Mouse (Mus musculus) intestine, embryonic 15.5 days (tissue): ENCODE results near the gene Fdxr. TPM values are rescaled to one million over a fixed set of nuclear protein-coding genes. Genes with fewer than 3 reads are reported as not detected.

Experiments used
- ATAC-seq: fragments of 200-750 bp; cut with Nextera tagmentation; 2 replicates; pipeline ENCODE4 v1.8.0; 2017; ENCODE audit warnings: moderate TSS enrichment, moderate library complexity
- H3K27ac ChIP-seq: fragments of 300-500 bp; sonication (generic); 2 replicates; pipeline ENCODE4 v1.5.1; 2015; ENCODE audit warnings: mild to moderate bottlenecking, inconsistent platforms
- H3K27me3 ChIP-seq: fragments of 300-500 bp; sonication (generic); replicated peaks from 2 replicates; pipeline ENCODE4 v1.6.1; 2015; ENCODE audit warnings: inconsistent platforms
- H3K36me3 ChIP-seq: fragments of 300-500 bp; sonication (generic); 2 replicates; pipeline ENCODE4 v1.6.1; 2015; ENCODE audit warnings: inconsistent platforms
- H3K4me1 ChIP-seq: fragments of 300-500 bp; sonication (generic); replicated peaks from 2 replicates; pipeline ENCODE4 v1.6.1; 2015; ENCODE audit warnings: inconsistent platforms
- H3K4me2 ChIP-seq: fragments of 300-500 bp; sonication (generic); replicated peaks from 2 replicates; pipeline ENCODE4 v1.6.1; 2015; ENCODE audit warnings: mild to moderate bottlenecking, inconsistent platforms
- H3K4me3 ChIP-seq: fragments of 300-500 bp; sonication (generic); replicated peaks from 2 replicates; pipeline ENCODE4 v1.5.1; 2015; ENCODE audit warnings: inconsistent platforms
- H3K9ac ChIP-seq: fragments of 300-500 bp; sonication (generic); 2 replicates; pipeline ENCODE4 v1.6.1; 2015; ENCODE audit warnings: inconsistent platforms
- H3K9me3 ChIP-seq: fragments of 300-500 bp; sonication (generic); 2 replicates; pipeline ENCODE4 v1.6.1; 2016; ENCODE audit warnings: inconsistent platforms
- WGBS: fragments of 180-500 bp; shearing (Covaris S2); methylation state at CpG from one replicate; pipeline ENCODE4 v1.1.7; 2015; 5-methylcytosine and 5-hydroxymethylcytosine counted together
- polyA plus RNA-seq: library from polyadenylated mRNA; unstranded; fragments of >200 nt; fragmentation: Nextera tagmentation; extraction: Ambion mirVana; gene quantifications from 2 replicates; pipeline ENCODE4 v1.2.1, GENCODE M21; 2015

Gene Fdxr
- polyA plus RNA-seq, 1 experiment from 2014 or later: 17.2 TPM

DNA sequence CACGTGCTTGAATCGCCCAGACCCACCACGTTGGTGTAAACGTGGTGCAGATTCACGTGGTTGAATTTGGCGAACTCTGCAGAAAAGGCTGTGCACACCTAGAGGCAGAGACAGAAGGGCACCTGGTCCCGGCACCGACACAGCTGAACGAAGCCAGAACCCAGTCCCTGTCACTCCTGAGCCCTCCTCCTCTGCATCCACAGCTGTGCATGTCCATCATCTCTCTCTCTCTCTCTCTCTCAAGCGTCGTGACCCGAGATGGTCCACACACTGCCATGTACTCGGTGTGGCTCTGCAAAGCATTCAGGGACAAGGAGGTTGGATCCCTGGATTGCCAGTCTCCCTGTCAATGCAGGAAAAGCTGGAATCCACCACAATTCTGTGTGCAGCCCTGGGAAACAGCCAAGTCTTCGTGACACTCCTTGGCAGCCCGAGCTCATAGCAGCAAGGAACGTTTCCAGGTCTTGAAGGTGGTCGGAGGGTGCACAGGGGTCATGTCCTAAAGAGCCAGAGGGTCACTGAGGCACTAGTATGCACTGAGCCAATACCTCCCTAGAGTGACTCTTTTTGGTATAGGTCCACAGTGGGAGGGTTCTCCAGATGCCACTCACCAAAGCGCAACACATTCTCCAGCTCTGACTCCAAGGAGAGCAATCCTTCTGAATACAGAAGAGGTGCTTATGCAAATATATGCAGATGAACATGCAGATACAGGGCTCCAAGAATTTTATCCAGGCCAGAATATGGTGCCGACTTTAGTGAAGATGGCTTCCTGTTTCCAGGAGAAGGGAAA is 9.5 kb upstream of the Fdxr start:
- Histone ChIP-seq H3K27me3 (no peaks in the 10 kb centered on the region), H3K4me3 (no peak overlapping the region), H3K4me2 (no peak overlapping the region), H3K27ac (no peak overlapping the region), H3K9me3 (no peaks in the 10 kb centered on the region), H3K4me1 (peaks cover 18% of the 10 kb centered on the region), H3K9ac (no peak overlapping the region), H3K36me3 (no peaks in the 10 kb centered on the region)
- 76% methylated on average over 19 of the region's 19 CpGs for WGBS
- ATAC-seq: no peak

DNA sequence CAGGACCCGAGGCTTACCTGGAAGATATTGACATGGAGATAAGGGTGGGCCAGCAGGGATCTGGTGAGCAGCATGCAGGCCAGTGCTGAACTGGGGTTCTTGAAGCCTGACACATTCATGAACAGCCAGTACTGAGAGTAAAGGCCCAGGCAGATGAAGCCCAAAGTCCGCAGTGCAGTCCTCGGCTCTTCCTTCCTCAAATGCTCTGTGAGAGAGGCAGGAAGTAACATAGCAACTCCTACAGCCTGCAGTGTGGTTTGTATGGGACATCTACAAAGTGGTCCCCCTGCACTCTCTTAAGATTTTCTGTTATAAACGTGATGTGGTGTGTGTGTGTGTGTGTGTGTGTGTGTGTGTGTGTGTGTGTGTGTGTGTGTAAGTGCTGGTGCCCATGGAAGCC is 8.4 kb upstream of the Fdxr start:
- H3K9me3 ChIP-seq: no peaks in the 10 kb centered on the region
- ATAC-seq: no peak
- H3K4me1 ChIP-seq: peaks cover 8% of the 10 kb centered on the region
- 53% methylated on average over 4 of the region's 4 CpGs for WGBS
- H3K4me3 ChIP-seq: no peak overlapping the region
- H3K27ac ChIP-seq: no peak overlapping the region
- no peaks in the 10 kb centered on the region for H3K27me3 ChIP-seq
- no peaks in the 10 kb centered on the region for H3K36me3 ChIP-seq
- H3K9ac ChIP-seq: no peak overlapping the region
- H3K4me2 ChIP-seq: no peak overlapping the region

DNA sequence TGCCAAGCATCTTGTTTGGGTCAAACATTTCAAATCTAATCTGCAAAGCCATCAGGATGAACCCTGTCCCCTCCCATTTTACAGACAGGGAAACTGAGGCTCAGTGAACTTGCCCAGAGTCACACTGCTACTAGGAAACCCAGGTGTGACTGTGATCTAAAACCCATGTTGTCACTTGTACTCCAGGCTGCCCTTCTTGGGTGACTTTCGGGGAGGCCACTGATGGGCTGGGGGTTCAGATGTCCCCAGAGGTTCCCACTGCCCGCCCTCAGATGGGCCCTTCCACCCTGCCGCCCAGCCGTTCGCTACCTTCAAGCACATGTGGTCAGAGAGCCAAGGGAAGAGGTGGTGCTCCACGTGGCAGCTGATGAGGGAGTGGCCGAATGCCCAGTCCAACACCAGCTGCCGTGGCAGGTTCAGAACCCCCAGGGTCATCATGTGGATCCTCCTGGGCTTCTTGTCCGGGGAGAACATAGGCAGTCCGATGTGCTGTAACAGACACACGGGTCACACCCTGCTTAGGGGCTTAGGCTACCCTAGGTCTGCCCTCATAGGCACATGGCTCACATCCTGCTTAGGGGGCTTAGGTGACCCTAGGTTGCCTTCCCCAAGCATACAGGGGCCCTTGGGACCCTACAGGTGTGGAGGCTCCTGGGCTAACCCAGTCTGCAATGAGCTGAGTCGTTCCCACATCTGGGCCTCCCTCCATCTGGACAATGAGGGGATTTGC is 7.2 kb upstream of the Fdxr start:
- no peak for ATAC-seq
- Histone ChIP-seq H3K9me3 (no peaks in the 10 kb centered on the region), H3K36me3 (no peaks in the 10 kb centered on the region), H3K4me2 (no peak overlapping the region), H3K27ac (no peak overlapping the region), H3K27me3 (no peaks in the 10 kb centered on the region), H3K4me3 (no peak overlapping the region), H3K9ac (no peak overlapping the region), H3K4me1 (no peaks in the 10 kb centered on the region)
- WGBS: 90% methylated on average over 12 of the region's 12 CpGs

DNA sequence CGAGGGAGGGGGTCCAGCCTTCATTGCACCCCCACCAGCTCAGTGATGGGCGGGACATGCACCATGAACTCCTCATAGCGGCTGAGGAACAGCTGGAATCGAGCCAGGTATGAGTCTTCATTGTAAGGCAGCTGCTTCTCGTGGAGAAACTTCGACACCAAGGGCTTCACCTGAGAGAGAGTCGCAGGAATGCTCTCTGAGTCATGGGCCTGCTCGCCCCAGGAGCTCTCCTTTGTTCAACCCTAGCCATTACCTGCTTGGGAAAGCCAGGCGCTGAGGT is 6.6 kb upstream of the Fdxr start:
- Histone ChIP-seq H3K27ac (no peak overlapping the region), H3K36me3 (no peaks in the 10 kb centered on the region), H3K9me3 (no peaks in the 10 kb centered on the region), H3K4me1 (no peaks in the 10 kb centered on the region), H3K4me2 (no peak overlapping the region), H3K4me3 (no peak overlapping the region), H3K9ac (no peak overlapping the region), H3K27me3 (no peaks in the 10 kb centered on the region)
- WGBS: 73% methylated on average over 9 of the region's 9 CpGs
- ATAC-seq: no peak

DNA sequence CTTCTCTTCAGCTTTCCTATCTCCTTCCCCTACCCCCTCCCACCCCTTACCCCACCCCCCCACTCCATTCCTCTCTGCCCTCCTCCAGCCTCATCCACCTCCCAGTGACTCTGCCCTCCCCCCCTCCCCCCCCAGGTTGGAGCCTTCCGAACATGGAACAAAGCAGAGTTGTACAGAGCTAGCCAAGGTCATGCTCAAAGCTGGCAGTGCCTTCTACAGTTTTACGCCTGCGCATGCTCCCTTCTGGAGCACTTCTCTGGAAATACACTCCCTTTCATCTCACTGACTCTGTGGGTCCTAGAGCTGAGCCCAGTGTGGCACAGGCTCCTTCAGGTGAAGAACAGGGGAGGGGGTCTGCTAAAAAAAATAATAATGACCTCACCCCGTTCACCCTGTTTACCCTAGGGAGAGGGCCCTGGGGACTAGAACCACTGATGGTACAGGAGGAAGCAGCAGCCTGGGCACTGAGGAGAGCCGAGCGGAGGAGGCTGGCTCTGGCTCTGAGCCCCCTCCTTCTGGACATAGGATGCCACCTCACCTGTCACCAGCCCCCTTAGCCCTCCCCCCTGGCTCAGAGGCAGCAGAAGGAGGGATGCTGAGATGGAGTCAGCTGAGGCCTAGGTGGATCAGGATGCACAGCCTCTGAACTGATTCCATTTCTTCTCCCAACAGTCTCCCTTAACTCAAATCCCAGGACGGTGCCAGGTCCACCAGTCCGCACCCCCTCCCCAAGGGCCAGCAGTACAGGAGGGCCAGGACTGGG is 6.1 kb upstream of the Fdxr start:
- no peak; the same call in 1 of the 2 replicates for ATAC-seq
- 0 out of 2 replicates have a peak overlapping the region, but pooled peaks have one; percentile 13 for H3K27ac ChIP-seq
- no peak overlapping the region for H3K4me3 ChIP-seq

DNA sequence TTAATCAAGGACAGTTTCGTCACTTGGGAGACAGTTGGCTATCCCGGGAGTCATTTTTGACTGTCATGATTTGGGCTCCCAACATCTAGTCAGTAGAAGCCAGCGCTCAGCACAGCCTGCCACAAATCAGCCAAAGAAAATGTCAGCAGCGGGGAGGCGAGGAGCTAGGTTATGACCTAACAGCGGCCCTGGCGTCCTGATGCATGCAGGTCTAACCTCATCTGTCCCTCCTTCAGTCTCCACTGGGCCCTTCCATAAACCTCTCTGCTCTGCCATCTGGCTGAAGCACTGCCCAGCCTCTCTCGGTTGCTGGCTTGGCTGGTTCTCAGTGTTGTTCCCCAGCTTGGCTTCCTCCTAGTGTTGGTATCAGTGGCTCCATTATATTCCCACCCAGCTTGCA is 5.4 kb upstream of the Fdxr start:
- Histone ChIP-seq H3K36me3 (no peaks in the 10 kb centered on the region), H3K27me3 (no peaks in the 10 kb centered on the region), H3K9ac (no peak overlapping the region), H3K27ac (no peak overlapping the region), H3K9me3 (no peaks in the 10 kb centered on the region), H3K4me2 (no peak overlapping the region), H3K4me1 (0 out of 2 replicates have a peak, but pooled peaks cover 3% of the 10 kb centered on the region), H3K4me3 (no peak overlapping the region)
- WGBS: 71% methylated on average over 8 of the region's 8 CpGs
- ATAC-seq: no peak

More for the DNA sequence above, 6.1 kb upstream of the Fdxr start:
- 79% methylated on average over 8 of the region's 8 CpGs for WGBS
- H3K4me1 ChIP-seq: no peaks in the 10 kb centered on the region
- no peaks in the 10 kb centered on the region for H3K27me3 ChIP-seq
- no peaks in the 10 kb centered on the region for H3K9me3 ChIP-seq
- H3K4me2 ChIP-seq: no peak overlapping the region
- H3K36me3 ChIP-seq: no peaks in the 10 kb centered on the region
- H3K9ac ChIP-seq: no peak overlapping the region

DNA sequence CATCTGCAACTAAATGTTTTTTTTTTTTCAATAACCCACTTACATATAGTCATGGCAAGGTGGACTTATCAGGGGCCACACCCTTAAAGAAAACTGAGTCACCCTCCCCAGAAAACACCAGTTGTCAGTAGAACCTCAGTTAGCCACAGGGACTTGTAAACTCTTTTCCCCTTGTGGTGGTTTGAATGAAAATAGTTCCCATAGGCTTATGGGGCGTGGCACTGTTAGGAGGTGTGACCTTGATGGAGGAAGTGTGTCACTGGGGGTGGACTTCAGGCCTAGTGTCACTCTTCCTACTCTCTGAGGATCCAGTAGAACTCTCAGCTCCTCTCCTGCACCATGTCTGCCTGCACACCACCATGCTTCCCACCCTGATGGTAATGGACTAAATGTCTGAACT is 2.9 kb upstream of the Fdxr start:
- H3K27ac ChIP-seq: no peak overlapping the region
- no peaks in the 10 kb centered on the region for H3K36me3 ChIP-seq
- WGBS: 62% methylated on average over 1 of the region's 1 CpGs
- no peak overlapping the region for H3K9ac ChIP-seq
- no peaks in the 10 kb centered on the region for H3K9me3 ChIP-seq
- no peaks in the 10 kb centered on the region for H3K27me3 ChIP-seq
- H3K4me2 ChIP-seq: no peak overlapping the region
- ATAC-seq: no peak
- H3K4me3 ChIP-seq: no peak overlapping the region
- peaks cover 17% of the 10 kb centered on the region for H3K4me1 ChIP-seq

DNA sequence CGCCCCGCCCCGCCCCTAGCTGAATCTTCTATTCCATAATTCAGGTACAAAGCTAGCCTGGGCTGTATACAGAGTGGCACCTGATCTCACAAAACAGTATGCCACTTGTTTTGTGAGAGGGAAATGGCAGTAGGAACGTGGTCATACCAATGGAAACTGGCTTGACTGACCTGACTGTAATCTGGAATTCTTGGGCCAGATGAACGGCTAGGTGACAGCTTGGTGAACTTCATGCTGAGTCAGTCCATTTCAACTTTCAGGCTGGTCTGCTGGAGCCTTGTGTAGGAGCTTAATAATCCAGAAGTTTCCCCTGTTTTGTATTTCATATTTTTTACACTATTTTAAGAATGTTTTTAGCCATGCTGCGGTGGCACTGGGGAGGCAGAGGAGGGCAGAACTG is 1.3 kb upstream of the Fdxr start:
- H3K9me3 ChIP-seq: no peaks in the 10 kb centered on the region
- no peak overlapping the region for H3K27ac ChIP-seq
- no peak for ATAC-seq
- peak overlapping the region; percentile 59 for H3K4me2 ChIP-seq
- no peak overlapping the region for H3K4me3 ChIP-seq
- peaks cover 18% of the 10 kb centered on the region for H3K4me1 ChIP-seq
- H3K27me3 ChIP-seq: no peaks in the 10 kb centered on the region
- no peaks in the 10 kb centered on the region for H3K36me3 ChIP-seq
- H3K9ac ChIP-seq: no peak overlapping the region
- 68% methylated on average over 6 of the region's 6 CpGs for WGBS

DNA sequence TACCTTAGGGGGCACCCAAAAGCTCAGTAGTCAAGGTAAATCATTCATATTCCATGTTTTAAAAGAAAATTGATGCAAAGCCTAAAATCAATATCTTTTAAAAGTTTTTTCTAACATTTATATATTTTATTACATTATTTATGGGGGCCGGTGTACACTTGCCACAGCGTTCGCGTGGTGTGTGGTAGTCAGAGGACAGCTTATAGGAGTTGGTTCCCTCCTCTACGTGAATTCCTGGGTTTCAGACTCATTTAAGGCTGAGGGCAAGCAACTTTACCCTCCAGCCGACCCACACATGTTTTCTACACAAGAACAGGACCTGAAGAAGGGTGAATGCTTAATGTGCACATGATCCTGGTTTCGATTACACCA is 740 bp upstream of the Fdxr start:
- H3K9me3 ChIP-seq: no peaks in the 10 kb centered on the region
- H3K27me3 ChIP-seq: no peaks in the 10 kb centered on the region
- peak overlapping the region; percentile 59 for H3K4me2 ChIP-seq
- WGBS: 18% methylated on average over 7 of the region's 7 CpGs
- 0 out of 2 replicates have a peak, but pooled peaks have one; percentile 5 for ATAC-seq
- H3K27ac ChIP-seq: peak overlapping the region; percentile 70
- peaks cover 18% of the 10 kb centered on the region for H3K4me1 ChIP-seq
- peak overlapping the region; percentile 47 for H3K4me3 ChIP-seq
- no peaks in the 10 kb centered on the region for H3K36me3 ChIP-seq
- peak overlapping the region; percentile 41; the same call in 1 of the 2 replicates for H3K9ac ChIP-seq

DNA sequence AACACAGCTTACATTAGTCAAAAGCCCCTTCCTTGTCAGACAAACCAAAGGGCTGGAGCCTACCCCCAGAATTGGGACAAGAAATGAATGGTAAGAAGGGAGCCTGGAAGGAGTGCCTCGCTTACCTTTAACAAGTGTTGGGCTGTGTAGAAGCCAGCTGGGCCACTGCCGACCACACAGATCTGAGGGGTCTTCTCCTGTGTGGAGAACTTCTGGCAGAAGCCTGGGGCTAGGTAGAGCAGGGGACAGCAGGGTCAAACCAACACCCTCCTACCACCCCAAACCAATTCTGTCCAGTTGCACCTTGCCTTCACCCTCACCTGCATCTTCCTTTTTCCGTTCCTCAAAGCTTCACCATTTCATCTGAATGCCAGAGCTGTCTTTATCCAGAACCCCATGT is 896 bp downstream of the Fdxr start:
- WGBS: 62% methylated on average over 3 of the region's 3 CpGs
- H3K4me3 ChIP-seq: peak overlapping the region; percentile 59
- H3K27ac ChIP-seq: no peak overlapping the region
- H3K9me3 ChIP-seq: no peaks in the 10 kb centered on the region
- H3K9ac ChIP-seq: peak overlapping the region; percentile 79
- H3K36me3 ChIP-seq: no peaks in the 10 kb centered on the region
- no peaks in the 10 kb centered on the region for H3K27me3 ChIP-seq
- H3K4me2 ChIP-seq: peak overlapping the region; percentile 87
- H3K4me1 ChIP-seq: peaks cover 18% of the 10 kb centered on the region
- ATAC-seq: no peak

DNA sequence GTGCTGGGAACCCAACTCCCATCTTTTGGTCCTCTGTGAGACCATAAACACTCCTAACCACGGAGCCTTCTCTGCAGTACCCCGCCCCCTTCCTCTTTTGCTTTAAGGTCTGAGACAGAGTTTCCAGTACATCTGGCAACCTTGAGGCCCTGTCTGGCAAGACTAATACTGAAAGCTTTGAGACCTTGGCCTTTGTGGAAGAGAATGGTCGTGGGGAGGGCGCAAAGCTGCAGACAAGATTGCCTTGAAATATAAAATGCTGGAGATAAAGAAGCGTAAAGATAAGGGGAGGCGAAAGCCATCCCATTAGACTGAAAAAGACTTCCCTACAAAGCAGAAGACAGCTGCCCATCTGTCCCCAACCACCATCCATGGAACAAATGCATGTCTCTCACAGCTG is 1.3 kb downstream of the Fdxr start:
- Histone ChIP-seq H3K36me3 (no peaks in the 10 kb centered on the region), H3K9ac (no peak overlapping the region), H3K9me3 (no peaks in the 10 kb centered on the region), H3K27ac (no peak overlapping the region), H3K4me3 (peak overlapping the region; percentile 59; the same call in 1 of the 2 replicates), H3K4me1 (peaks cover 18% of the 10 kb centered on the region), H3K27me3 (no peaks in the 10 kb centered on the region), H3K4me2 (peak overlapping the region; percentile 87)
- ATAC-seq: no peak
- WGBS: 68% methylated on average over 6 of the region's 6 CpGs

DNA sequence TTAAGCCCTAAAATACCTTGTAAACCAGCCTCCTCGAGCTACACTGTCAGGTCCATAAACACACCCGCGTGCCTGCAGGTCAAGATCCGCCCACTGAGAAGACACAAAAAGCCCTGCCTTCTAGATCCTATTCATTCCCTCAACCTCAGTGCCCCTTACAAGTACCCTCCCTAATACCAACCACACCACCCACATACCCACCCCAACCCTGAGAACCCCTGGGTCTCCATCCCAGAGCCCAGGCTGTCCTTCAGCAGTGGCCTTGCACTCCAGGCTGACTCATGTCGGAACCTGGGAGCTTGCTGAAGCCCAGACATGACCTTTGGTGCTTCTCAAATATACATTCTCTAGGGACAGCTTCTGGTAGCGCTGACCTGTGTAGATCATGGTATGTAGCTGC is 2.1 kb downstream of the Fdxr start:
- no peaks in the 10 kb centered on the region for H3K36me3 ChIP-seq
- H3K9me3 ChIP-seq: no peaks in the 10 kb centered on the region
- H3K4me3 ChIP-seq: no peak overlapping the region
- H3K4me1 ChIP-seq: peaks cover 22% of the 10 kb centered on the region
- ATAC-seq: no peak
- H3K27me3 ChIP-seq: no peaks in the 10 kb centered on the region
- H3K27ac ChIP-seq: no peak overlapping the region
- H3K4me2 ChIP-seq: no peak overlapping the region
- 71% methylated on average over 6 of the region's 6 CpGs for WGBS
- H3K9ac ChIP-seq: no peak overlapping the region
